Mouse (Mus musculus) forebrain, embryonic 14.5 days (tissue): ENCODE results near the gene Dnm1. TPM values are rescaled to one million over a fixed set of nuclear protein-coding genes. Genes with fewer than 3 reads are reported as not detected.
A peak's percentile ranks its signal among the peaks of the same experiment; 100 is the strongest.

ENCODE experiments used
- ATAC-seq: fragments of 200-750 bp; cut with Nextera tagmentation; 2 replicates; pipeline ENCODE4 v1.8.0; 2017; ENCODE audit warnings: mild to moderate bottlenecking, moderate library complexity
- DNase-seq: peaks from one replicate; pipeline ENCODE4 v3.0.0-alpha.2; 2015; ENCODE audit warnings: low spot score
- H3K27ac ChIP-seq: fragments of 300-500 bp; sonication (generic); 2 replicates; pipeline ENCODE4 v1.5.1; 2014; ENCODE audit warnings: low read depth, mild to moderate bottlenecking, control low read depth, low read length, moderate library complexity
- H3K27me3 ChIP-seq: fragments of 300-500 bp; sonication (generic); replicated peaks from 2 replicates; pipeline ENCODE4 v1.6.1; 2014; ENCODE audit warnings: low read length, control low read depth, mixed read lengths; ENCODE audit not compliant: control insufficient read depth, insufficient read depth
- H3K36me3 ChIP-seq: fragments of 300-500 bp; sonication (generic); 2 replicates; pipeline ENCODE4 v1.6.1; 2014; ENCODE audit warnings: low read length, control low read depth; ENCODE audit not compliant: control insufficient read depth, insufficient read depth
- H3K4me1 ChIP-seq: fragments of 300-500 bp; sonication (generic); 2 replicates; pipeline ENCODE4 v1.6.1; 2014; ENCODE audit warnings: antibody characterized with exemption, low read length, control low read depth; ENCODE audit not compliant: control insufficient read depth, insufficient read depth
- H3K4me2 ChIP-seq: fragments of 300-500 bp; sonication (generic); 2 replicates; pipeline ENCODE4 v1.6.1; 2014; ENCODE audit warnings: mild to moderate bottlenecking, control low read depth, low read length
- H3K4me3 ChIP-seq: fragments of 300-500 bp; sonication (generic); 2 replicates; pipeline ENCODE4 v1.5.1; 2014; ENCODE audit warnings: low read depth, low read length, control low read depth
- H3K9ac ChIP-seq: fragments of 300-500 bp; sonication (generic); 2 replicates; pipeline ENCODE4 v1.6.1; 2014; ENCODE audit warnings: mild to moderate bottlenecking, low read length, control low read depth, moderate library complexity
- H3K9me3 ChIP-seq: fragments of 300-500 bp; sonication (generic); replicated peaks from 2 replicates; pipeline ENCODE4 v1.6.1; 2016; ENCODE audit warnings: low read length, control low read depth, mixed read lengths; ENCODE audit not compliant: control insufficient read depth
- WGBS: fragments of 180-500 bp; shearing (Covaris S2); extraction: QIAGEN DNeasy Blood & Tissue Kit; methylation state at CpG from one replicate; pipeline ENCODE4 v1.1.7; 2014; 5-methylcytosine and 5-hydroxymethylcytosine counted together
- microRNA-seq: library from miRNA; unstranded; fragments of <30 nt; microRNA quantifications from one replicate; pipeline ENCODE4, GENCODE M21; 2016
- polyA plus RNA-seq: library from polyadenylated mRNA; unstranded; fragments of >200 nt; fragmentation: Nextera tagmentation; extraction: Ambion mirVana; gene quantifications from 2 replicates; pipeline ENCODE4 v1.2.1, GENCODE M21; 2014

Dnm1 gene
- polyA plus RNA-seq, 1 experiment from 2014 or later, result 28.2 TPM

DNA sequence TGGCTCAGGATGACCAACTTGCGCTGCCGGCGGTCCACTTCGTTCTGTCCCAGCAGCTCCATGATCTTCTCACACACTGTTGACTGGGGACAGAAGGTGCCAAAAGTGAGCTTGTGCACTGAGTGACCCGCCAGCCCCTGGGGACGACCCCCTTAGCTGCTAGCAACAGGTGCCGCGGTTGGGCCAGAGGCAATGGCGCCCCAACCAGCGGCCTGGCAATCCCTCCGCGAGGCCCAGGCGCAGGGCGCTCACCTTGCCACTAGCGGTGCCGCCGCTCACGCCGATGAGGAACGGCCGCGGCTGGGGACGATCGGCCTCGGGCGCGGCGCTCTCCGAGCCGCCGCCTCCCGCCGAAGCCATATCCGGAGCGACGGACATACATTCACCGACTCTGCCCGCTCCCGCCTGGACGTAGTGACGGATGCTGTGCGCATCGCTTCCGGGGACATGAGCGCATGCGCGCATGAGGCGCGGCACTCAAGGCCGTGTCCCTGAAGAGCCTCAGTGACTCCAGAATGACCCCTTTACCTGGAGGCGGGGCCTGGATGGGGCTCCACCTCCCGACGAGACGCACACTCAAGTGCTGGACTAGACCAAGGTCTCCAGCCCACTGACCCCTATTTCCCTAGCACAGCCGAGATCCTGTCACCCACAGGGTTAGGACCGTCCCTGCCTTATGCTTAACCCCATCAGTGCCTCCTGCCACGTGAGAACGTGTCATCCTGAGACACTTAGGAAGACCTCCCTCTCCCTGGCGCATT is 93.3 kb downstream of the Dnm1 start, which contains the start of gene Uck1:
Gene Uck1 (minus strand): TSS at position 503 of the 761 bp plus-strand sequence.
- ATAC-seq (peak; percentile 94), DNase-seq (peak; percentile 89)
- Histone ChIP-seq H3K27ac (no peak within 1 kb of the TSS), H3K36me3 (peaks cover 28% of the 10 kb centered on the region), H3K9ac (peak within 1 kb of the TSS; percentile 88), H3K9me3 (no peaks in the 10 kb centered on the region), H3K27me3 (no peaks in the 10 kb centered on the region), H3K4me2 (peak within 1 kb of the TSS; percentile 74), H3K4me1 (peaks cover 6% of the 10 kb centered on the region; the same call in 1 of the 2 replicates), H3K4me3 (peak within 1 kb of the TSS; percentile 76)
- 2% methylated on average over 59 of the region's 59 CpGs for WGBS

DNA sequence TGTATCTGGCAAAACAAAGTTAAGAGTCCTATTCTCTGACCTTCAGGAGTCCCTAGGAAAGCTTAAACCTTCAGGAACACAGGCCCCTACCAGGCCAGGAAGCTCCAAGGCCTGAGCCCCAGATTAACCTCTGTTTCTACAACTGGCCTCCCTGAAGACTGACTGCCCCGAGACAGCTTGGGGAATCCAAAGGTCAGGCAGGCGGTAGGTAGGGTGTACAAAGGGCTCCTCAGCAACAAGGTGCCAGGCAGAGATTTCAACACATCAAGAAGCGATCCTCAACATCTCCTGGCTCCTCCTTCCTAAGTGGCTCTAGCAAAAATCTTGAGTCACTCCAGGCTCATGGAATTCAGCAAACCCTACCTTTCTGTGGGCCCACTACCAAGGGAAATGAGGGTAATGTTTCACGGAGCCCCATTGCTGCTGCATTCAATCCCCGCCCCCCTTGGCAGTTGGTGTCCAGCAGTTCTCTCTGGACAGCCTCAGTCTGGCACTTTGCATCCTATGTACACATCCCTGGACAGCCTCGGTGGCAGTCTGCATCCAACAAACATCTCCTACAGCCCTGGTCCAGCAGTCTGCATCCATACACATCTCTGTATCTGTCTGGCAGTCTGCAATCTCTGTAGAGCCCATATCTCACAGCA is 94.1 kb downstream of the Dnm1 start:
- Histone ChIP-seq H3K27me3 (no peaks in the 10 kb centered on the region), H3K4me2 (peak overlapping the region; percentile 74), H3K4me3 (peak overlapping the region; percentile 76), H3K36me3 (peaks cover 37% of the 10 kb centered on the region), H3K9me3 (no peaks in the 10 kb centered on the region), H3K27ac (no peak overlapping the region), H3K9ac (peak overlapping the region; percentile 88), H3K4me1 (peaks cover 6% of the 10 kb centered on the region; the same call in 1 of the 2 replicates)
- ATAC-seq, result no peak
- 67% methylated on average over 6 of the region's 6 CpGs for WGBS
- DNase-seq, result no peak

Small RNA genes within 50 kb of the gene (microRNA-seq; reads per million reads assigned to microRNA genes)
- gene Gm23363 (not detected), gene Mir199b (70.8 reads per million, percentile 53 among the genes with 10 or more reads in this experiment)

Other genes starting within 250 kb of the Dnm1 start
- gene Prrc2b, start 202.3 kb downstream of the Dnm1 start, polyA plus RNA-seq, result 53.3 and 62.4 TPM in 2 replicates
- 22.3 and 27.1 TPM in 2 replicates for gene Pomt1, start 116.7 kb downstream of the Dnm1 start, polyA plus RNA-seq
- 84.2 and 96.6 TPM in 2 replicates for gene Uck1, start 93.2 kb downstream of the Dnm1 start, polyA plus RNA-seq
- 15.5 and 20.6 TPM in 2 replicates for gene Golga2, start 66.0 kb downstream of the Dnm1 start, polyA plus RNA-seq
- gene Swi5, start 65.3 kb downstream of the Dnm1 start, polyA plus RNA-seq, result 186 and 243 TPM in 2 replicates
- 37.3 and 48.0 TPM in 2 replicates for gene Ciz1, start 1.0 kb downstream of the Dnm1 start, polyA plus RNA-seq
- gene 1110008P14Rik, start 28.6 kb upstream of the Dnm1 start, polyA plus RNA-seq, result 86.9 and 98.4 TPM in 2 replicates
- 0.25 and 0.32 TPM in 2 replicates for gene Lcn2, start 34.9 kb upstream of the Dnm1 start, polyA plus RNA-seq
- gene Ptges2, start 42.6 kb upstream of the Dnm1 start, polyA plus RNA-seq, result 42.2 and 44.8 TPM in 2 replicates
- gene Naif1, start 97.1 kb upstream of the Dnm1 start, polyA plus RNA-seq, result 5.3 and 5.4 TPM in 2 replicates
- gene Slc25a25, start 98.1 kb upstream of the Dnm1 start, polyA plus RNA-seq, result 30.4 and 34.2 TPM in 2 replicates
- gene Fam102a, start 182.0 kb upstream of the Dnm1 start, polyA plus RNA-seq, result 4.4 and 5.2 TPM in 2 replicates
- 143 and 152 TPM in 2 replicates for gene Dpm2, start 217.5 kb upstream of the Dnm1 start, polyA plus RNA-seq
- gene Pip5kl1, start 221.5 kb upstream of the Dnm1 start, polyA plus RNA-seq, result 4.7 TPM in 2 replicates
- 0.30 and 0.61 TPM in 2 replicates for gene 9430097D07Rik, start 222.3 kb upstream of the Dnm1 start, polyA plus RNA-seq
- 18.7 and 21.4 TPM in 2 replicates for gene St6galnac4, start 233.8 kb upstream of the Dnm1 start, polyA plus RNA-seq
- gene St6galnac6, start 246.4 kb upstream of the Dnm1 start, polyA plus RNA-seq, result 4.7 and 5.7 TPM in 2 replicates